Comparison of ENCODE assay signal across 30 mouse cellular contexts in genomic region chr3:55196328-55196710, GRCm38 (mm10). TPM values are rescaled to one million over a fixed set of nuclear protein-coding genes. Genes with fewer than 3 reads are reported as not detected.
DNase-seq lines count a peak whose midpoint lies in the region; ATAC-seq lines count a peak whose summit lies in the region.
"Had no signal": no experiment of that assay in that cellular context is flagged by ENCODE, and none has a peak within 500 bp of the region (broad histone marks: within the 10 kb centered on the region; RNA-seq: fewer than 3 reads in every experiment).

No protein-coding gene starts in this region.

- peak; percentile 7 for DNase-seq in adrenal gland, postnatal 10 days
- DNase-seq in adrenal gland, adult 18-20 months (ENCODE audit: low spot score in 2 of 2) = no peak
- DNase-seq in heart, adult 11 months = peak; percentile 84
- DNase-seq in limb, embryonic 10.5 days (ENCODE audit: low spot score) = no peak
- no peak for DNase-seq in liver, embryonic 11.5 days (ENCODE audit: low spot score)
- DNase-seq: adrenal gland, postnatal 14 days; cerebellum, adult 11 months; cerebellum, adult 8-10 months; cerebellum, postnatal 36 days; embryo, embryonic 11 days; gastrocnemius, postnatal 10 days; gastrocnemius, postnatal 36 days had no signal

- no peak overlapping the region for H3K27ac ChIP-seq in heart, embryonic 12.5 days (ENCODE audit: poor library complexity, severe bottlenecking)
- H3K27ac ChIP-seq in limb, embryonic 15.5 days = peak overlapping the region; percentile 22; the same call in 1 of the 2 replicates
- H3K27ac ChIP-seq in limb, embryonic 10.5 days = no peak overlapping the region
- H3K27ac ChIP-seq in liver, embryonic 11.5 days (ENCODE audit: low read depth, low read length) = no peak overlapping the region
- H3K27ac ChIP-seq: embryonic facial prominence, embryonic 10.5 days; embryonic facial prominence, embryonic 13.5 days; forebrain, embryonic 10.5 days; forebrain, embryonic 13.5 days; hindbrain, embryonic 12.5 days; hindbrain, embryonic 15.5 days had no signal

- no peak overlapping the region for H3K4me2 ChIP-seq in heart, embryonic 12.5 days
- no peak overlapping the region for H3K4me2 ChIP-seq in limb, embryonic 15.5 days
- no peak overlapping the region for H3K4me2 ChIP-seq in liver, embryonic 11.5 days
- H3K4me2 ChIP-seq: embryonic facial prominence, embryonic 13.5 days; forebrain, embryonic 13.5 days; hindbrain, embryonic 12.5 days; hindbrain, embryonic 15.5 days had no signal

- H3K4me3 ChIP-seq in heart, embryonic 12.5 days = no peak overlapping the region
- H3K4me3 ChIP-seq in limb, embryonic 15.5 days = no peak overlapping the region
- no peak overlapping the region for H3K4me3 ChIP-seq in limb, embryonic 10.5 days
- no peak overlapping the region for H3K4me3 ChIP-seq in liver, embryonic 11.5 days (ENCODE audit: low read depth, low read length)
- H3K4me3 ChIP-seq: embryonic facial prominence, embryonic 10.5 days; embryonic facial prominence, embryonic 13.5 days; forebrain, embryonic 10.5 days; forebrain, embryonic 13.5 days; hindbrain, embryonic 12.5 days; hindbrain, embryonic 15.5 days had no signal

- H3K4me1 ChIP-seq in heart, embryonic 12.5 days (replicated peaks) = no peaks in the 10 kb centered on the region
- H3K4me1 ChIP-seq in limb, embryonic 15.5 days = 0 out of 2 replicates have a peak, but pooled peaks cover 3% of the 10 kb centered on the region
- H3K4me1 ChIP-seq in limb, embryonic 10.5 days = no peaks in the 10 kb centered on the region
- H3K4me1 ChIP-seq in liver, embryonic 11.5 days (replicated peaks; ENCODE audit: control insufficient read depth, insufficient read depth, low read length) = no peaks in the 10 kb centered on the region
- H3K4me1 ChIP-seq: embryonic facial prominence, embryonic 10.5 days; embryonic facial prominence, embryonic 13.5 days; forebrain, embryonic 10.5 days; forebrain, embryonic 13.5 days; hindbrain, embryonic 12.5 days; hindbrain, embryonic 15.5 days had no signal

- H3K27me3 ChIP-seq in heart, embryonic 12.5 days (replicated peaks) = no peaks in the 10 kb centered on the region
- H3K27me3 ChIP-seq in limb, embryonic 15.5 days = no peaks in the 10 kb centered on the region
- no peaks in the 10 kb centered on the region for H3K27me3 ChIP-seq in limb, embryonic 10.5 days (ENCODE audit: low read depth, poor library complexity, severe bottlenecking)
- H3K27me3 ChIP-seq in liver, embryonic 11.5 days (replicated peaks; ENCODE audit: control insufficient read depth, insufficient read depth, low read length) = no peaks in the 10 kb centered on the region
- H3K27me3 ChIP-seq: embryonic facial prominence, embryonic 13.5 days; forebrain, embryonic 13.5 days; hindbrain, embryonic 12.5 days; hindbrain, embryonic 15.5 days had no signal

- no peaks in the 10 kb centered on the region for H3K36me3 ChIP-seq in heart, embryonic 12.5 days
- no peaks in the 10 kb centered on the region for H3K36me3 ChIP-seq in limb, embryonic 15.5 days
- no peaks in the 10 kb centered on the region for H3K36me3 ChIP-seq in limb, embryonic 10.5 days
- no peaks in the 10 kb centered on the region for H3K36me3 ChIP-seq in liver, embryonic 11.5 days (ENCODE audit: control insufficient read depth, insufficient read depth, low read length)
- H3K36me3 ChIP-seq: embryonic facial prominence, embryonic 10.5 days; embryonic facial prominence, embryonic 13.5 days; forebrain, embryonic 10.5 days; hindbrain, embryonic 12.5 days; hindbrain, embryonic 15.5 days had no signal

- H3K9ac ChIP-seq in heart, embryonic 12.5 days = no peak overlapping the region
- no peak overlapping the region for H3K9ac ChIP-seq in limb, embryonic 15.5 days
- H3K9ac ChIP-seq in liver, embryonic 11.5 days (ENCODE audit: low read depth, low read length) = no peak overlapping the region
- H3K9ac ChIP-seq: embryonic facial prominence, embryonic 13.5 days; forebrain, embryonic 13.5 days; hindbrain, embryonic 12.5 days; hindbrain, embryonic 15.5 days had no signal

- ATAC-seq in heart, embryonic 12.5 days (ENCODE audit: insufficient number of reproducible peaks, low FRiP score) = no peak
- ATAC-seq in limb, embryonic 15.5 days (ENCODE audit: insufficient number of reproducible peaks, low FRiP score, low TSS enrichment, low read depth) = no peak
- no peak for ATAC-seq in liver, embryonic 11.5 days (replicated peaks; ENCODE audit: low FRiP score)
- ATAC-seq: activated CD4-positive, CD25-positive, alpha-beta regulatory T cell, adult 4 months; forebrain, embryonic 13.5 days; forebrain, embryonic 16.5 days had no signal

- WGBS in heart, embryonic 12.5 days = 86% methylated on average over 2 of the region's 2 CpGs
- WGBS in limb, embryonic 15.5 days = 87% methylated on average over 2 of the region's 2 CpGs
- 97% methylated on average over 2 of the region's 2 CpGs for WGBS in limb, embryonic 10.5 days
- WGBS in liver, embryonic 11.5 days = 84% methylated on average over 2 of the region's 2 CpGs

- H3K9me3 ChIP-seq in heart, embryonic 12.5 days (replicated peaks) = no peaks in the 10 kb centered on the region
- H3K9me3 ChIP-seq in limb, embryonic 15.5 days = no peaks in the 10 kb centered on the region
- no peaks in the 10 kb centered on the region for H3K9me3 ChIP-seq in limb, embryonic 10.5 days (replicated peaks)
- no peaks in the 10 kb centered on the region for H3K9me3 ChIP-seq in liver, embryonic 11.5 days (ENCODE audit: control insufficient read depth, low read length)
- H3K9me3 ChIP-seq: embryonic facial prominence, embryonic 10.5 days; embryonic facial prominence, embryonic 13.5 days; forebrain, embryonic 10.5 days; forebrain, embryonic 13.5 days; hindbrain, embryonic 12.5 days; hindbrain, embryonic 15.5 days had no signal

RNA-seq across cellular contexts. Expression of gene Sohlh2, which starts 14.5 kb away (rescaled TPM):
- not detected for total RNA-seq in adrenal gland, postnatal 10 days (2021)
- total RNA-seq in adrenal gland, adult 18-20 months (2021) = not detected
- polyA plus RNA-seq in heart, embryonic 12.5 days (2016; fragmentation: Nextera tagmentation; extraction: Ambion mirVana) = 0.06 and 0.10 TPM in 2 replicates
- polyA plus RNA-seq in limb, embryonic 15.5 days (2015; fragmentation: Nextera tagmentation; extraction: Ambion mirVana) = 0.12 and 0.21 TPM in 2 replicates
- polyA plus RNA-seq in limb, embryonic 10.5 days (2016; fragmentation: Nextera tagmentation; extraction: Ambion mirVana) = not detected in 2 replicates
- not detected in 2 replicates for polyA plus RNA-seq in liver, embryonic 11.5 days (2014; fragmentation: Nextera tagmentation; extraction: Ambion mirVana)
- total RNA-seq: adrenal gland, postnatal 14 days; gastrocnemius, adult 18-20 months; gastrocnemius, postnatal 36 days; granulocyte monocyte progenitor cell, adult 5-6 weeks; heart, postnatal 25 days; hematopoietic stem cell, adult 5-6 weeks had no signal
- polyA plus RNA-seq: activated CD4-positive, CD25-positive, alpha-beta regulatory T cell, adult 4 months; cortical plate, adult 2 months; embryonic facial prominence, embryonic 10.5 days; embryonic facial prominence, embryonic 13.5 days; forebrain, embryonic 10.5 days; forebrain, embryonic 13.5 days; forebrain, embryonic 16.5 days; heart, embryonic 14.5 days; heart, postnatal 0 days; hindbrain, embryonic 12.5 days; intestine, embryonic 14.5 days had no signal

RNA-seq across cellular contexts. Expression of gene Dclk1, which starts 45.8 kb away (rescaled TPM):
- total RNA-seq in adrenal gland, postnatal 10 days (2021) = 10 to 100 TPM; 13.5 to 18.0 TPM
- total RNA-seq in adrenal gland, adult 18-20 months (2021) = 1 to 10 TPM; 2.6 to 5.2 TPM
- 8.6 and 9.3 TPM in 2 replicates for polyA plus RNA-seq in heart, embryonic 12.5 days (2016; fragmentation: Nextera tagmentation; extraction: Ambion mirVana)
- 70.1 and 88.5 TPM in 2 replicates for polyA plus RNA-seq in limb, embryonic 15.5 days (2015; fragmentation: Nextera tagmentation; extraction: Ambion mirVana)
- 17.2 and 30.2 TPM in 2 replicates for polyA plus RNA-seq in limb, embryonic 10.5 days (2016; fragmentation: Nextera tagmentation; extraction: Ambion mirVana)
- 2.7 and 3.3 TPM in 2 replicates for polyA plus RNA-seq in liver, embryonic 11.5 days (2014; fragmentation: Nextera tagmentation; extraction: Ambion mirVana)
- total RNA-seq: granulocyte monocyte progenitor cell, adult 5-6 weeks; hematopoietic stem cell, adult 5-6 weeks had no signal

RNA-seq across cellular contexts. Expression of gene Ccdc169, which starts 59.2 kb away (rescaled TPM):
- under 1 TPM in 1 of 2 experiments, not detected in 1; 0.12 TPM for total RNA-seq in adrenal gland, postnatal 10 days (2021)
- not detected for total RNA-seq in adrenal gland, adult 18-20 months (2021)
- 0.08 TPM in 1 of 2 replicates, not detected in the other for polyA plus RNA-seq in heart, embryonic 12.5 days (2016; fragmentation: Nextera tagmentation; extraction: Ambion mirVana)
- polyA plus RNA-seq in limb, embryonic 15.5 days (2015; fragmentation: Nextera tagmentation; extraction: Ambion mirVana) = 0.11 and 0.13 TPM in 2 replicates
- polyA plus RNA-seq in limb, embryonic 10.5 days (2016; fragmentation: Nextera tagmentation; extraction: Ambion mirVana) = 0.06 and 0.08 TPM in 2 replicates
- 0.08 TPM in 1 of 2 replicates, not detected in the other for polyA plus RNA-seq in liver, embryonic 11.5 days (2014; fragmentation: Nextera tagmentation; extraction: Ambion mirVana)
- total RNA-seq: adrenal gland, postnatal 14 days; gastrocnemius, adult 18-20 months; hematopoietic stem cell, adult 5-6 weeks had no signal
- polyA plus RNA-seq: activated CD4-positive, CD25-positive, alpha-beta regulatory T cell, adult 4 months; embryonic facial prominence, embryonic 10.5 days; forebrain, embryonic 10.5 days; heart, embryonic 14.5 days; heart, postnatal 0 days; intestine, embryonic 14.5 days had no signal

Comparison
In these comparisons a context has a peak if more than half of its experiments do, and no peak if none do; other contexts are left out.
1. DNase-seq: peak in adrenal gland, postnatal 10 days (single experiment) and heart, adult 11 months (single experiment); none in adrenal gland, adult 18-20 months (0 of 2), limb, embryonic 10.5 days (single experiment) and liver, embryonic 11.5 days (single experiment).